Mouse (Mus musculus): ENCODE results near the gene Olfr765. TPM values are rescaled to one million over a fixed set of nuclear protein-coding genes. Genes with fewer than 3 reads are reported as not detected.

Gene Olfr765
- not detected for polyA plus RNA-seq (2014; fragmentation: Illumina TruSeq; extraction: RNeasy Lipid Tissue Mini Kit (QIAGEN cat#74804); ENCODE audit: low read depth, low replicate concordance)

GRCm38 (mm10) chr10:129049898-129050297, at the start of gene Olfr765:
TSS of gene Olfr765 (minus strand) at chr10:129049998.

GRCm38 (mm10) chr10:129099275-129099674, 49.5 kb upstream of the Olfr765 start, which contains the start of gene Olfr768:
TSS of gene Olfr768 (minus strand) at chr10:129099375.

GRCm38 (mm10) chr10:129082810-129083209, 33.0 kb upstream of the Olfr765 start, which contains the start of gene Olfr767:
TSS of gene Olfr767 (minus strand) at chr10:129082910.

GRCm38 (mm10) chr10:129068877-129069276, 19.1 kb upstream of the Olfr765 start, which contains the start of gene Olfr766-ps1:
TSS of gene Olfr766-ps1 (minus strand) at chr10:129068977.

GRCm38 (mm10) chr10:129039796-129040195, 10.0 kb downstream of the Olfr765 start, which contains the start of gene Olfr764-ps1:
TSS of gene Olfr764-ps1 (minus strand) at chr10:129039896.

GRCm38 (mm10) chr10:129010288-129010841, 39.4 kb downstream of the Olfr765 start, which contains the start of gene Olfr763:
TSS of gene Olfr763 (plus strand) at chr10:129010791.

Other genes with a start within 250 kb of the Olfr765 start
- gene Dnajc14, start 245.9 kb downstream of the Olfr765 start, polyA plus RNA-seq (2014; fragmentation: Illumina TruSeq; extraction: RNeasy Lipid Tissue Mini Kit (QIAGEN cat#74804); ENCODE audit: low read depth, low replicate concordance): 61.1 TPM
- 8.0 TPM for gene Tmem198b, start 245.6 kb downstream of the Olfr765 start, polyA plus RNA-seq (2014; fragmentation: Illumina TruSeq; extraction: RNeasy Lipid Tissue Mini Kit (QIAGEN cat#74804); ENCODE audit: low read depth, low replicate concordance)
- gene Sarnp, start 232.7 kb downstream of the Olfr765 start, polyA plus RNA-seq (2014; fragmentation: Illumina TruSeq; extraction: RNeasy Lipid Tissue Mini Kit (QIAGEN cat#74804); ENCODE audit: low read depth, low replicate concordance): 258 TPM
- gene Ormdl2, start 228.4 kb downstream of the Olfr765 start, polyA plus RNA-seq (2014; fragmentation: Illumina TruSeq; extraction: RNeasy Lipid Tissue Mini Kit (QIAGEN cat#74804); ENCODE audit: low read depth, low replicate concordance): 259 TPM
- 2.7 TPM for gene Gdf11, start 158.3 kb downstream of the Olfr765 start, polyA plus RNA-seq (2014; fragmentation: Illumina TruSeq; extraction: RNeasy Lipid Tissue Mini Kit (QIAGEN cat#74804); ENCODE audit: low read depth, low replicate concordance)
- 777 TPM for gene Cd63, start 149.0 kb downstream of the Olfr765 start, polyA plus RNA-seq (2014; fragmentation: Illumina TruSeq; extraction: RNeasy Lipid Tissue Mini Kit (QIAGEN cat#74804); ENCODE audit: low read depth, low replicate concordance)
- 3.9 TPM for gene Rdh5, start 127.1 kb downstream of the Olfr765 start, polyA plus RNA-seq (2014; fragmentation: Illumina TruSeq; extraction: RNeasy Lipid Tissue Mini Kit (QIAGEN cat#74804); ENCODE audit: low read depth, low replicate concordance)
- gene Bloc1s1, start 126.0 kb downstream of the Olfr765 start, polyA plus RNA-seq (2014; fragmentation: Illumina TruSeq; extraction: RNeasy Lipid Tissue Mini Kit (QIAGEN cat#74804); ENCODE audit: low read depth, low replicate concordance): not detected
- 4.2 TPM for gene Itga7, start 116.2 kb downstream of the Olfr765 start, polyA plus RNA-seq (2014; fragmentation: Illumina TruSeq; extraction: RNeasy Lipid Tissue Mini Kit (QIAGEN cat#74804); ENCODE audit: low read depth, low replicate concordance)
- gene Mettl7b, start 89.0 kb downstream of the Olfr765 start, polyA plus RNA-seq (2014; fragmentation: Illumina TruSeq; extraction: RNeasy Lipid Tissue Mini Kit (QIAGEN cat#74804); ENCODE audit: low read depth, low replicate concordance): 20.4 TPM
- not detected for gene Olfr9, start 60.6 kb downstream of the Olfr765 start, polyA plus RNA-seq (2014; fragmentation: Illumina TruSeq; extraction: RNeasy Lipid Tissue Mini Kit (QIAGEN cat#74804); ENCODE audit: low read depth, low replicate concordance)
- not detected for gene Olfr763, start 39.2 kb downstream of the Olfr765 start, polyA plus RNA-seq (2014; fragmentation: Illumina TruSeq; extraction: RNeasy Lipid Tissue Mini Kit (QIAGEN cat#74804); ENCODE audit: low read depth, low replicate concordance)
- not detected for gene Olfr764-ps1, start 10.1 kb downstream of the Olfr765 start, polyA plus RNA-seq (2014; fragmentation: Illumina TruSeq; extraction: RNeasy Lipid Tissue Mini Kit (QIAGEN cat#74804); ENCODE audit: low read depth, low replicate concordance)
- gene Olfr766-ps1, start 19.0 kb upstream of the Olfr765 start, polyA plus RNA-seq (2014; fragmentation: Illumina TruSeq; extraction: RNeasy Lipid Tissue Mini Kit (QIAGEN cat#74804); ENCODE audit: low read depth, low replicate concordance): not detected
- gene Olfr767, start 32.9 kb upstream of the Olfr765 start, polyA plus RNA-seq (2014; fragmentation: Illumina TruSeq; extraction: RNeasy Lipid Tissue Mini Kit (QIAGEN cat#74804); ENCODE audit: low read depth, low replicate concordance): not detected
- not detected for gene Olfr768, start 49.4 kb upstream of the Olfr765 start, polyA plus RNA-seq (2014; fragmentation: Illumina TruSeq; extraction: RNeasy Lipid Tissue Mini Kit (QIAGEN cat#74804); ENCODE audit: low read depth, low replicate concordance)
- gene Olfr769, start 67.9 kb upstream of the Olfr765 start, polyA plus RNA-seq (2014; fragmentation: Illumina TruSeq; extraction: RNeasy Lipid Tissue Mini Kit (QIAGEN cat#74804); ENCODE audit: low read depth, low replicate concordance): not detected
- not detected for gene Olfr770, start 89.0 kb upstream of the Olfr765 start, polyA plus RNA-seq (2014; fragmentation: Illumina TruSeq; extraction: RNeasy Lipid Tissue Mini Kit (QIAGEN cat#74804); ENCODE audit: low read depth, low replicate concordance)
- gene Olfr771, start 114.8 kb upstream of the Olfr765 start, polyA plus RNA-seq (2014; fragmentation: Illumina TruSeq; extraction: RNeasy Lipid Tissue Mini Kit (QIAGEN cat#74804); ENCODE audit: low read depth, low replicate concordance): not detected
- not detected for gene Olfr772, start 127.9 kb upstream of the Olfr765 start, polyA plus RNA-seq (2014; fragmentation: Illumina TruSeq; extraction: RNeasy Lipid Tissue Mini Kit (QIAGEN cat#74804); ENCODE audit: low read depth, low replicate concordance)
- not detected for gene Olfr773, start 137.4 kb upstream of the Olfr765 start, polyA plus RNA-seq (2014; fragmentation: Illumina TruSeq; extraction: RNeasy Lipid Tissue Mini Kit (QIAGEN cat#74804); ENCODE audit: low read depth, low replicate concordance)
- gene Olfr774, start 186.2 kb upstream of the Olfr765 start, polyA plus RNA-seq (2014; fragmentation: Illumina TruSeq; extraction: RNeasy Lipid Tissue Mini Kit (QIAGEN cat#74804); ENCODE audit: low read depth, low replicate concordance): not detected
- gene Olfr775, start 198.4 kb upstream of the Olfr765 start, polyA plus RNA-seq (2014; fragmentation: Illumina TruSeq; extraction: RNeasy Lipid Tissue Mini Kit (QIAGEN cat#74804); ENCODE audit: low read depth, low replicate concordance): not detected
- gene Olfr776, start 209.1 kb upstream of the Olfr765 start, polyA plus RNA-seq (2014; fragmentation: Illumina TruSeq; extraction: RNeasy Lipid Tissue Mini Kit (QIAGEN cat#74804); ENCODE audit: low read depth, low replicate concordance): not detected
- not detected for gene Olfr777, start 221.5 kb upstream of the Olfr765 start, polyA plus RNA-seq (2014; fragmentation: Illumina TruSeq; extraction: RNeasy Lipid Tissue Mini Kit (QIAGEN cat#74804); ENCODE audit: low read depth, low replicate concordance)

Data from sigmoid colon, adult 10 weeks (tissue).